Mouse (Mus musculus): ENCODE measurements around the gene Mr1. TPM values are rescaled to one million over a fixed set of nuclear protein-coding genes. Genes with fewer than 3 reads are reported as not detected.

Mr1 gene
- polyA plus RNA-seq, 1 experiment from 2014 or later: 6.4 TPM

GRCm38 (mm10) chr1:155124397-155124796 lies 22.2 kb downstream of the Mr1 start:
- H3K9ac ChIP-seq: no peak overlapping the region
- H3K27me3 ChIP-seq (replicated peaks): no peaks in the 10 kb centered on the region
- no peaks in the 10 kb centered on the region for H3K4me1 ChIP-seq
- 93% methylated on average over 5 of the region's 5 CpGs for WGBS
- no peak for ATAC-seq (ENCODE audit: insufficient read depth, low FRiP score, low read depth)
- H3K36me3 ChIP-seq: no peaks in the 10 kb centered on the region
- H3K4me2 ChIP-seq: no peak overlapping the region
- no peak overlapping the region for H3K4me3 ChIP-seq (replicated peaks)
- H3K9me3 ChIP-seq: no peaks in the 10 kb centered on the region
- H3K27ac ChIP-seq: no peak overlapping the region

GRCm38 (mm10) chr1:155121977-155122939 lies 24.4 kb downstream of the Mr1 start:
- Histone ChIP-seq H3K27me3 (replicated peaks) (no peaks in the 10 kb centered on the region), H3K4me1 (no peaks in the 10 kb centered on the region), H3K27ac (no peak overlapping the region), H3K4me3 (replicated peaks) (no peak overlapping the region), H3K4me2 (no peak overlapping the region), H3K36me3 (no peaks in the 10 kb centered on the region), H3K9me3 (no peaks in the 10 kb centered on the region), H3K9ac (no peak overlapping the region)
- 74% methylated on average over 21 of the region's 21 CpGs for WGBS
- no peak for ATAC-seq (ENCODE audit: insufficient read depth, low FRiP score, low read depth)

DNA sequence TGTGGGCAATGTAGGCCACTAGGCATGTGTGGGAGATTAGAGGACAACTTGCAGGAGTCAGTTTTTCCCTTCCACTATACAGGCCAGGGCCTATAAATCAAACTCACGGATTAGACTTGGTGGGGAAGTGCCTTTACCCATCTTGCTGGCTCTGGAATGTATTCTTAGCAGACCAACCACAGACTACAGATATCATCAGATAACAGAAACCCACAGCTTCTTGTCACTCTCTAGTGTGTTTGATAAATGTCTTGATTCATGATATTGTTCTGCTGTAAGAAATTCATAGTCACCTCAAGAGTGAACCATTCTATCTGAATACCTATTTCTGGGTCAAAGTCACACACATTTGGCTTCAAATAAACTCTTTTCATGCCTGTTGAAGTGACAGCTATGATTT lies 26.9 kb downstream of the Mr1 start:
- H3K36me3 ChIP-seq: no peaks in the 10 kb centered on the region
- H3K9me3 ChIP-seq: no peaks in the 10 kb centered on the region
- no peak overlapping the region for H3K4me2 ChIP-seq
- ATAC-seq (ENCODE audit: insufficient read depth, low FRiP score, low read depth): no peak
- H3K27ac ChIP-seq: no peak overlapping the region
- H3K9ac ChIP-seq: no peak overlapping the region
- no peaks in the 10 kb centered on the region for H3K27me3 ChIP-seq (replicated peaks)
- no peak overlapping the region for H3K4me3 ChIP-seq (replicated peaks)
- H3K4me1 ChIP-seq: no peaks in the 10 kb centered on the region
- 58% methylated on average over 1 of the region's 1 CpGs for WGBS

DNA sequence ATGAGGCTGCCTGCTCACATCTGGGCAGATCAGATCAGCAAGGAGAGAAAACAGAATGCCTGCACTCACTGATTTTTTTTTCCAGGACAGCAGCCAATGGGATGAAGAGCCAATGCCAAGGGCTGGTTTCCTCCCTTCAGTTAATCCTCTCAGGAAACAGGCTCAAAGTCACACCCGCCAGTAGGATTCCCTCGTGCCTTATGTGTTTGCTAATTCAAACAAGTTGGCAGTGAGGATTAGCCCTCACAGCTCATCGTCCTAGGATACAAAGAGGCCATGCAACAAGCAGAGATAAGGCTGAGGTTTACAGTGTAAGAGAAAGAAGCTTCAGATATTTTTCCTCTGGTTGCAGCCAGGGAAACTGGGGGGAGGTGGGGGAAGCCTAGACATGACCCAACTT lies 32.7 kb downstream of the Mr1 start:
- Histone ChIP-seq H3K9ac (no peak overlapping the region), H3K27ac (no peak overlapping the region), H3K4me3 (replicated peaks) (no peak overlapping the region), H3K9me3 (no peaks in the 10 kb centered on the region), H3K4me2 (no peak overlapping the region), H3K36me3 (no peaks in the 10 kb centered on the region), H3K27me3 (replicated peaks) (no peaks in the 10 kb centered on the region), H3K4me1 (0 out of 2 replicates have a peak, but pooled peaks cover 9% of the 10 kb centered on the region)
- ATAC-seq (ENCODE audit: insufficient read depth, low FRiP score, low read depth): no peak
- WGBS: 26% methylated on average over 3 of the region's 3 CpGs

- Histone ChIP-seq H3K4me2 (no peak overlapping the region), H3K27ac (no peak overlapping the region), H3K9ac (no peak overlapping the region), H3K27me3 (replicated peaks) (no peaks in the 10 kb centered on the region), H3K4me3 (replicated peaks) (no peak overlapping the region), H3K36me3 (no peaks in the 10 kb centered on the region), H3K4me1 (0 out of 2 replicates have a peak, but pooled peaks cover 16% of the 10 kb centered on the region), H3K9me3 (no peaks in the 10 kb centered on the region)
- WGBS: 74% methylated on average over 1 of the region's 1 CpGs
- no peak for ATAC-seq (ENCODE audit: insufficient read depth, low FRiP score, low read depth)
Measured at GRCm38 (mm10) chr1:155112875-155113274, 33.7 kb downstream of the Mr1 start.

DNA sequence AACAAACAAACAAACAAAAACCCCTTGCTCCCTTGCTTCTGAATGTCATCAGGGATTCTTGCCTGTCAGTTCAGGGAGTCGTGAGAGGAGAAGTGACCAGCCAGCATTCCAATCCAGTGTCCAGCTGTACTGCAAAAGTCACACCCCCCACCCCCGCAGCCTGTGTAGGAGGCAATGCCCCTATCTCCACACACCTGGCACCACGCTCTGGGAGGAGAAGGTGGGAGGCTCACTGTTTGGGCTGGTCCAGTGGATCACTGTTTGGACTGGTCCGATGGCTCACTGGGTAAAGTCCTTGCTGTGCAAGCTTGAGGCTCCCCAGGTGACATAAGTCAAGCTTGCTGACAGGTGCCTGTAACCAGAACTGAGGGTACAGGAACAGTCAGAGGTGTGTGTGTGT lies 34.5 kb downstream of the Mr1 start:
- Histone ChIP-seq H3K36me3 (no peaks in the 10 kb centered on the region), H3K9me3 (no peaks in the 10 kb centered on the region), H3K4me3 (replicated peaks) (no peak overlapping the region), H3K4me2 (no peak overlapping the region), H3K4me1 (0 out of 2 replicates have a peak, but pooled peaks cover 16% of the 10 kb centered on the region), H3K27ac (no peak overlapping the region), H3K27me3 (replicated peaks) (no peaks in the 10 kb centered on the region), H3K9ac (no peak overlapping the region)
- no peak for ATAC-seq (ENCODE audit: insufficient read depth, low FRiP score, low read depth)
- 52% methylated on average over 4 of the region's 4 CpGs for WGBS

- WGBS: 52% methylated on average over 6 of the region's 6 CpGs
- Histone ChIP-seq H3K36me3 (no peaks in the 10 kb centered on the region), H3K4me2 (no peak overlapping the region), H3K4me3 (replicated peaks) (no peak overlapping the region), H3K4me1 (0 out of 2 replicates have a peak, but pooled peaks cover 16% of the 10 kb centered on the region), H3K27ac (no peak overlapping the region), H3K27me3 (replicated peaks) (no peaks in the 10 kb centered on the region), H3K9ac (no peak overlapping the region), H3K9me3 (no peaks in the 10 kb centered on the region)
- ATAC-seq (ENCODE audit: insufficient read depth, low FRiP score, low read depth): no peak
Measured at GRCm38 (mm10) chr1:155111491-155111890, 35.1 kb downstream of the Mr1 start.

GRCm38 (mm10) chr1:155109387-155110350 lies 36.9 kb downstream of the Mr1 start:
- no peak overlapping the region for H3K4me3 ChIP-seq (replicated peaks)
- H3K27ac ChIP-seq: peak overlapping the region; percentile 65; the same call in 1 of the 2 replicates
- no peaks in the 10 kb centered on the region for H3K9me3 ChIP-seq
- H3K9ac ChIP-seq: no peak overlapping the region
- no peaks in the 10 kb centered on the region for H3K27me3 ChIP-seq (replicated peaks)
- 0 out of 2 replicates have a peak, but pooled peaks cover 16% of the 10 kb centered on the region for H3K4me1 ChIP-seq
- H3K36me3 ChIP-seq: no peaks in the 10 kb centered on the region
- no peak for ATAC-seq (ENCODE audit: insufficient read depth, low FRiP score, low read depth)
- peak overlapping the region; percentile 37 for H3K4me2 ChIP-seq
- WGBS: 22% methylated on average over 18 of the region's 18 CpGs

DNA sequence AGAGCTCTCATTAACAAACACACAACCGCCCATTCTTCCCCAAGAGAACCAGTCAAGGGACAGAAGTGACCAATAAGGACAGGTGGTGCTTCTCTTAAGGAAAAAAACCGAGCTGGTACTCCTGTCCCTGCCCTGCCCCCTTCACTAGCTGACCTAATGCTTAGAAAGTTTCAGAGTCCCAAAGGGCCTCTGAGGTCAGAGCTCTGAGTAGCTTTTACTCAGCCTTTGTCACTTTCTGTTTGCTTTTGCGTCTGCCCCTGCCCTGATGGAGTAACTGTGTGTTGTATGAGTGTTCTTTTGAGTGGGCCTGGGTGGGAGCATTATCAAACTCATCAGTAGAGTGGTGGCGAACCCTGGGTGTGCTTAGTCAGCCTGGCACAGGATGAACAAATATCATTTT lies 38.2 kb downstream of the Mr1 start:
- no peak overlapping the region for H3K4me3 ChIP-seq (replicated peaks)
- no peaks in the 10 kb centered on the region for H3K9me3 ChIP-seq
- 0 out of 2 replicates have a peak, but pooled peaks cover 11% of the 10 kb centered on the region for H3K4me1 ChIP-seq
- WGBS: 33% methylated on average over 4 of the region's 4 CpGs
- peak; percentile 48; the same call in 1 of the 2 replicates for ATAC-seq (ENCODE audit: insufficient read depth, low FRiP score, low read depth)
- no peak overlapping the region for H3K9ac ChIP-seq
- 0 out of 2 replicates have a peak overlapping the region, but pooled peaks have one; percentile 11 for H3K27ac ChIP-seq
- H3K36me3 ChIP-seq: no peaks in the 10 kb centered on the region
- no peaks in the 10 kb centered on the region for H3K27me3 ChIP-seq (replicated peaks)
- H3K4me2 ChIP-seq: no peak overlapping the region

DNA sequence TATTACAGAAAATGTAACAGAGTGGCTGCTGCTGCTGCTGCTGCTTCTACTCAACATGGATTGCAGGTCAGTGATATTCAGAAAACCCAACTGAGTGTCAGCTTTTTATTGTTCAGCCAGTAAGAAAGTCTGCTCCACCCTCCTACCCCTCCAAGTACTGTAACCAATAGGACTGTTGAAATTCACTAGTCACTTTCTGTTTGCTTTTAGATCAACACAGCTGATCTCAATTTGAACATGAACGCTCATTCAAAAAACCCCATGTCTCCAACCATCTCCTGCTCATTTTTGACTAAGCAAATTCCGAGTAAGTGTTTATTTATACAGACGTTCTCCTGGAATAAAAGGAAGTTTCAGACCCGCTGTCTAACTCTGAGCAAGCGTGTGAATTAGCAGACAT lies 38.8 kb downstream of the Mr1 start:
- no peaks in the 10 kb centered on the region for H3K9me3 ChIP-seq
- H3K9ac ChIP-seq: no peak overlapping the region
- no peak overlapping the region for H3K27ac ChIP-seq
- no peak overlapping the region for H3K4me3 ChIP-seq (replicated peaks)
- 12% methylated on average over 5 of the region's 5 CpGs for WGBS
- H3K4me2 ChIP-seq: peak overlapping the region; percentile 16; the same call in 1 of the 2 replicates
- no peak for ATAC-seq (ENCODE audit: insufficient read depth, low FRiP score, low read depth)
- H3K4me1 ChIP-seq: 0 out of 2 replicates have a peak, but pooled peaks cover 11% of the 10 kb centered on the region
- no peaks in the 10 kb centered on the region for H3K36me3 ChIP-seq
- no peaks in the 10 kb centered on the region for H3K27me3 ChIP-seq (replicated peaks)

DNA sequence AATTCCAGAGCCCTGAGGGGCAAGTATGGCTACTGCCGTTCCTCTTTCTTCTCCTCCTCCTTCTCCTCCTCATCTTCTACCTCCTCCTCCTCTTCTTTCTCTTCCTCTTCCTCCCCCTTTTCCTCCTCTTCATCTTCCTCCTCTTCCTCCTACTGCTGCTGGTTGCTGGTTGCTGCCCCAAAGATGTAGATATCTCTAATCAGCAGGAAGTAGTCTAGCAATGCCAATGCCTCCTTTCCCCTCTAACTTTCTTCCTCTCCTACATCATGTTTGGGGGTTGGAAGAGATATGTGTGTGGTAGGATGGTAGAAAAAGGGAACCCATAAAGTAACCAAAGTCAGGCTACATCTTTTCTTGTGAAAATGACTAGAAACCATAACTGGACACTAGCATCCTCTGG lies 40.3 kb downstream of the Mr1 start:
- 0 out of 2 replicates have a peak, but pooled peaks cover 11% of the 10 kb centered on the region for H3K4me1 ChIP-seq
- no peak overlapping the region for H3K27ac ChIP-seq
- no peak overlapping the region for H3K9ac ChIP-seq
- H3K4me2 ChIP-seq: no peak overlapping the region
- H3K9me3 ChIP-seq: no peaks in the 10 kb centered on the region
- no peak overlapping the region for H3K4me3 ChIP-seq (replicated peaks)
- H3K36me3 ChIP-seq: no peaks in the 10 kb centered on the region
- WGBS: 91% methylated on average over 1 of the region's 1 CpGs
- H3K27me3 ChIP-seq (replicated peaks): no peaks in the 10 kb centered on the region
- no peak for ATAC-seq (ENCODE audit: insufficient read depth, low FRiP score, low read depth)

All from stomach, embryonic 15.5 days (tissue).